Mouse (Mus musculus): ENCODE results near the gene Il9r. TPM values are rescaled to one million over a fixed set of nuclear protein-coding genes. Genes with fewer than 3 reads are reported as not detected.
"Not testable (repeated sequence)": the region's sequence is repeated elsewhere in the genome, so short reads cannot be mapped to it uniquely, and the experiment has no call there.

Il9r gene
- total and polyA plus RNA-seq, 3 experiments = 0.26 to 0.31 TPM; not detected in 1

- DNase-seq = peak; percentile 93
These were observed 26.2 kb upstream of the Il9r start, which contains the start of gene Mpg for GRCm38 (mm10) chr11:32226124-32226871. Gene Mpg, plus strand, starts transcription at chr11:32226505.

- peak; percentile 42 for DNase-seq
These were observed 25.4 kb upstream of the Il9r start for GRCm38 (mm10) chr11:32225222-32226104.

GRCm38 (mm10) chr11:32224468-32225139, 24.5 kb upstream of the Il9r start:
- DNase-seq = peak; percentile 87

- DNase-seq = no peak
These were observed 23.4 kb upstream of the Il9r start for GRCm38 (mm10) chr11:32223297-32223967.

GRCm38 (mm10) chr11:32222570-32223194, 22.6 kb upstream of the Il9r start:
- DNase-seq = no peak

- peak; percentile 84 for DNase-seq
These were observed 21.9 kb upstream of the Il9r start, which contains the start of gene Rhbdf1 for GRCm38 (mm10) chr11:32221951-32222409. Gene Rhbdf1, minus strand, starts transcription at chr11:32222300.

- peak; percentile 80 for DNase-seq
These were observed 21.3 kb upstream of the Il9r start for GRCm38 (mm10) chr11:32221225-32221950.

- no peak for DNase-seq
These were observed 20.6 kb upstream of the Il9r start for GRCm38 (mm10) chr11:32220607-32221224.

GRCm38 (mm10) chr11:32219287-32219686, 19.2 kb upstream of the Il9r start:
- DNase-seq = no peak

GRCm38 (mm10) chr11:32218501-32219050, 18.5 kb upstream of the Il9r start:
- DNase-seq = no peak

GRCm38 (mm10) chr11:32216851-32217250, 16.8 kb upstream of the Il9r start:
- DNase-seq = peak; percentile 60

- no peak for DNase-seq
These were observed 15.5 kb upstream of the Il9r start for GRCm38 (mm10) chr11:32215372-32216162.

GRCm38 (mm10) chr11:32210623-32211022, 10.5 kb upstream of the Il9r start:
- DNase-seq = no peak

- peak; percentile 97 for DNase-seq
These were observed 5.2 kb upstream of the Il9r start, which contains the start of gene Snrnp25 for GRCm38 (mm10) chr11:32205058-32205873. Gene Snrnp25, plus strand, starts transcription at chr11:32205415.

- DNase-seq = no peak
These were observed 2.0 kb upstream of the Il9r start for GRCm38 (mm10) chr11:32201922-32202685.

GRCm38 (mm10) chr11:32200992-32201391, 913 bp upstream of the Il9r start:
- DNase-seq = not testable (repeated sequence)

GRCm38 (mm10) chr11:32199230-32199629, 849 bp downstream of the Il9r start:
- no peak for DNase-seq

All from adrenal gland, adult 2 months (tissue).